Mouse (Mus musculus) kidney, adult 2 months (tissue): ENCODE measurements around the gene Cdk5rap2. TPM values are rescaled to one million over a fixed set of nuclear protein-coding genes. Genes with fewer than 3 reads are reported as not detected.

Source experiments
- DNase-seq: peaks from one replicate; pipeline ENCODE4 v3.0.0; 2021
- H3K27ac ChIP-seq: fragments of 200-500 bp; 2 replicates; pipeline ENCODE4 v1.5.1; 2012; ENCODE audit warnings: low read depth, low read length, control low read depth, inconsistent platforms; ENCODE audit not compliant: insufficient read depth
- H3K27me3 ChIP-seq: fragments of 200-500 bp; replicated peaks from 2 replicates; pipeline ENCODE4 v1.6.1; 2012; ENCODE audit warnings: mild to moderate bottlenecking, moderate library complexity, low read length, inconsistent platforms; ENCODE audit not compliant: control insufficient read depth, insufficient read depth
- H3K36me3 ChIP-seq: fragments of 200-500 bp; 2 replicates; pipeline ENCODE4 v1.6.1; 2012; ENCODE audit warnings: mild to moderate bottlenecking, moderate library complexity, low read length, inconsistent platforms; ENCODE audit not compliant: control insufficient read depth, insufficient read depth
- H3K4me1 ChIP-seq: fragments of 200-500 bp; 2 replicates; pipeline ENCODE4 v1.6.1; 2011; ENCODE audit warnings: low read length; ENCODE audit not compliant: control insufficient read depth, insufficient read depth
- H3K4me3 ChIP-seq: fragments of 200-500 bp; 2 replicates; pipeline ENCODE4 v1.5.1; 2011; ENCODE audit warnings: mild to moderate bottlenecking, low read depth, low read length, control low read depth; ENCODE audit not compliant: insufficient read depth
- CTCF ChIP-seq: fragments of 200-500 bp; conservative IDR thresholded peaks from 2 replicates; pipeline ENCODE4 v1.5.1; 2011; ENCODE audit warnings: low read depth, mild to moderate bottlenecking, control low read depth, low read length, moderate library complexity, mixed read lengths; ENCODE audit not compliant: insufficient read depth, insufficient read length
- POLR2A ChIP-seq: fragments of 200-500 bp; IDR thresholded peaks from one replicate; pipeline ENCODE4 v1.6.1; 2011; ENCODE audit warnings: low read depth, low read length, control low read depth
- WGBS: fragments of 180-500 bp; shearing (Covaris S2); methylation state at CpG from one replicate; pipeline ENCODE4 v1.1.7; 2018; 5-methylcytosine and 5-hydroxymethylcytosine counted together
- polyA plus RNA-seq: library from polyadenylated mRNA; depleted of rRNA; stranded (reverse); fragments of >200 nt; gene quantifications from 2 replicates; pipeline ENCODE4 v1.2.3, GENCODE M21; 2012

Gene Cdk5rap2
- polyA plus RNA-seq, 1 experiment, result 3.5 TPM

GRCm38 (mm10) chr4:70354448-70354847 lies 55.8 kb downstream of the Cdk5rap2 start:
- 88% methylated on average over 14 of the region's 14 CpGs for WGBS
- no peaks in the 10 kb centered on the region for H3K27me3 ChIP-seq
- no peak overlapping the region for H3K27ac ChIP-seq

GRCm38 (mm10) chr4:70353656-70354055 lies 56.6 kb downstream of the Cdk5rap2 start:
- WGBS, result 64% methylated on average over 3 of the region's 3 CpGs
- TF ChIP-seq POLR2A, result no peak
- TF ChIP-seq CTCF, result no peak
- Histone ChIP-seq H3K27me3 (no peaks in the 10 kb centered on the region), H3K27ac (no peak overlapping the region), H3K4me1 (no peaks in the 10 kb centered on the region), H3K4me3 (no peak overlapping the region), H3K36me3 (no peaks in the 10 kb centered on the region)
- DNase-seq, result peak; percentile 15

More at GRCm38 (mm10) chr4:70354448-70354847, 55.8 kb downstream of the Cdk5rap2 start:
- no peaks in the 10 kb centered on the region for H3K36me3 ChIP-seq
- H3K4me3 ChIP-seq, result no peak overlapping the region
- H3K4me1 ChIP-seq, result no peaks in the 10 kb centered on the region
- TF ChIP-seq CTCF (no peak), POLR2A (no peak)
- no peak for DNase-seq

DNA sequence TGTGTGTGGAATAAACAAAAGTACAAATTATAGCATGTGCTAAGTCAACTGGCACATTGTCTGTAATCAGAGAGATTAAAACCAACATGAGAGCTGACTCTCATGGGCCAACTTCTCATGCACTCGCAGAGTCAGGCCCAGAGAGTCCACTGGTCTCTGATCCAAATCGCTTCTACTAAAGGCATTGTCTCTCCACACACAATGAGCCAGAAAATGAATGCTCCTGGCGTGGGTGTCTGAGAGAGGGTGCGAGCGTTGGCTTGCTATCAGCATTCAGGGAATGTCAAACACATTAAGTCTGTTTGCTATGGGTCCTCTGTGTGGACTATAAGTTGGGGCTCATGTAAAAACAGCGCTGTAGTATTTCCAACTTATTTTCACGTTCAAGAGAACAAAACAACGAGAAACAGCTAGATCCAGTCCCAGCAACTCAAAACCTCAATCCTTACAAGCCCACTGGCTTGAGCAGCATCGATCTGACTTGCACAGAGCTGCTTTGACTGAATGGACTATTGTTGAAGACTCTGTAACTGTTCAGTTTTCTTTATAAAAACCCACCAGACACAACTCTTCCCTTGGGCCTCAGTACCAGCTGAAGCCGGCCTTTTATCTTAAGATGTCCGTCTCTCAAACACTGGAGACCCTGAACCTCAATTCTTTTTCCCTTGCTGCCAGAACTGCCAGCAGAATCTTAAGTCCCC lies 74.6 kb downstream of the Cdk5rap2 start:
- no peaks in the 10 kb centered on the region for H3K27me3 ChIP-seq
- no peaks in the 10 kb centered on the region for H3K4me1 ChIP-seq
- H3K27ac ChIP-seq, result no peak overlapping the region
- DNase-seq, result no peak
- TF ChIP-seq POLR2A, result no peak
- TF ChIP-seq CTCF, result no peak
- H3K4me3 ChIP-seq, result no peak overlapping the region
- H3K36me3 ChIP-seq, result no peaks in the 10 kb centered on the region
- 89% methylated on average over 11 of the region's 11 CpGs for WGBS

GRCm38 (mm10) chr4:70334995-70335394 lies 75.2 kb downstream of the Cdk5rap2 start:
- Histone ChIP-seq H3K4me3 (no peak overlapping the region), H3K27me3 (no peaks in the 10 kb centered on the region), H3K36me3 (no peaks in the 10 kb centered on the region), H3K27ac (no peak overlapping the region), H3K4me1 (no peaks in the 10 kb centered on the region)
- 74% methylated on average over 4 of the region's 4 CpGs for WGBS
- no peak for TF ChIP-seq CTCF
- no peak for DNase-seq

DNA sequence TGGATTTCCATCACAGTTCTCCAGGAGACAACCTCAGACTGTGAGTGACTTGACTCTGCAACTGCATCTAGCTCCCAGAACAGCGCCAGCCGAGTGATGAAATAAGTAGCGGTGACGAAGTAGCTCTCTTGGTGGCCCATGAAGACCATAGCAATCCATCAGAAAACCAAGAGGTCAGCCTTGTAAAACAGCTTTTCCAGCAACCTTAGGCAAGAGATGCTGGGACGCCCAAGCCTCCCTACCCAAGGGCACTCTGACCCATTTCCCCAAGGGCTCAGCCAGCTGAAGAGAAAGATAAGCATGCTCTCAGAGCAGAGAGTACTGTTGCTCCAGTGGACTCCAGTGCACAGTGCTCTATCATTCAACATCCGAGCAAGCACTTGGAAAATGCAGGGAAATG lies 77.3 kb downstream of the Cdk5rap2 start:
- TF ChIP-seq POLR2A, result no peak
- TF ChIP-seq CTCF, result no peak
- Histone ChIP-seq H3K27ac (no peak overlapping the region), H3K27me3 (no peaks in the 10 kb centered on the region), H3K4me3 (no peak overlapping the region), H3K36me3 (no peaks in the 10 kb centered on the region), H3K4me1 (no peaks in the 10 kb centered on the region)
- DNase-seq, result no peak
- 96% methylated on average over 6 of the region's 6 CpGs for WGBS

GRCm38 (mm10) chr4:70332576-70332975 lies 77.7 kb downstream of the Cdk5rap2 start:
- 83% methylated on average over 7 of the region's 7 CpGs for WGBS

GRCm38 (mm10) chr4:70331181-70331580 lies 79.1 kb downstream of the Cdk5rap2 start:
- H3K36me3 ChIP-seq, result no peaks in the 10 kb centered on the region
- no peaks in the 10 kb centered on the region for H3K27me3 ChIP-seq
- no peak for TF ChIP-seq CTCF
- no peak for TF ChIP-seq POLR2A
- no peaks in the 10 kb centered on the region for H3K4me1 ChIP-seq
- WGBS, result 88% methylated on average over 6 of the region's 6 CpGs
- no peak overlapping the region for H3K4me3 ChIP-seq
- no peak overlapping the region for H3K27ac ChIP-seq
- no peak for DNase-seq

More at GRCm38 (mm10) chr4:70332576-70332975, 77.7 kb downstream of the Cdk5rap2 start:
- Histone ChIP-seq H3K27me3 (no peaks in the 10 kb centered on the region), H3K4me3 (no peak overlapping the region), H3K27ac (no peak overlapping the region), H3K4me1 (no peaks in the 10 kb centered on the region), H3K36me3 (no peaks in the 10 kb centered on the region)
- DNase-seq, result no peak
- TF ChIP-seq POLR2A (no peak), CTCF (no peak)

GRCm38 (mm10) chr4:70328033-70328432 lies 82.2 kb downstream of the Cdk5rap2 start:
- no peak for DNase-seq
- no peak overlapping the region for H3K4me3 ChIP-seq
- H3K4me1 ChIP-seq, result no peaks in the 10 kb centered on the region
- 64% methylated on average over 9 of the region's 9 CpGs for WGBS
- no peaks in the 10 kb centered on the region for H3K36me3 ChIP-seq
- no peak overlapping the region for H3K27ac ChIP-seq
- TF ChIP-seq POLR2A (no peak), CTCF (no peak)
- no peaks in the 10 kb centered on the region for H3K27me3 ChIP-seq
